Mouse (Mus musculus) C2C12 (cell line): ENCODE data around the gene Mvd. TPM values are rescaled to one million over a fixed set of nuclear protein-coding genes. Genes with fewer than 3 reads are reported as not detected.

Experiments used
- H3K27me3 ChIP-seq: one replicate; pipeline ENCODE4 v1.6.1; 2011; ENCODE audit not compliant: control insufficient read depth, insufficient read depth, insufficient read length
- H3K36me3 ChIP-seq: one replicate; pipeline ENCODE4 v1.6.1; 2011; ENCODE audit not compliant: control insufficient read depth, insufficient read depth
- H3K4me3 ChIP-seq: one replicate; pipeline ENCODE4 v1.5.1; 2011; ENCODE audit warnings: mild to moderate bottlenecking, control low read depth; ENCODE audit not compliant: poor library complexity, insufficient read depth, severe bottlenecking
- H3K79me2 ChIP-seq: one replicate; pipeline ENCODE4 v1.6.1; 2011; ENCODE audit not compliant: control insufficient read depth, insufficient read depth
- H3K79me3 ChIP-seq: one replicate; pipeline ENCODE4 v1.6.1; 2011; ENCODE audit warnings: low read depth, control low read depth
- H3ac ChIP-seq: one replicate; pipeline ENCODE3; 2011; ENCODE audit warnings: low read depth; ENCODE audit not compliant: control insufficient read depth, insufficient read length
- CEBPB ChIP-seq: IDR thresholded peaks from one replicate; pipeline ENCODE4 v1.6.1; 2011; ENCODE audit warnings: low read depth, mild to moderate bottlenecking, control low read depth, moderate library complexity
- CTCF ChIP-seq: IDR thresholded peaks from one replicate; pipeline ENCODE4 v1.5.1; 2011; ENCODE audit not compliant: control insufficient read depth, insufficient read depth, insufficient read length
- FOSL1 ChIP-seq: IDR thresholded peaks from one replicate; pipeline ENCODE4 v1.8.0; 2011; ENCODE audit warnings: mild to moderate bottlenecking, low read length; ENCODE audit not compliant: poor library complexity, insufficient read depth, severe bottlenecking
- MAX ChIP-seq: IDR thresholded peaks from one replicate; pipeline ENCODE4 v1.6.1; 2011; ENCODE audit warnings: mild to moderate bottlenecking, control low read depth
- MYOD1 ChIP-seq: IDR thresholded peaks from one replicate; pipeline ENCODE4 v1.6.1; 2011; ENCODE audit warnings: low read depth; ENCODE audit not compliant: control insufficient read depth, insufficient read length
- MYOG ChIP-seq: IDR thresholded peaks from one replicate; pipeline ENCODE4 v1.6.1; 2011; ENCODE audit not compliant: control insufficient read depth, insufficient read length; ENCODE audit errors: extremely low read depth
- USF1 ChIP-seq: IDR thresholded peaks from one replicate; pipeline ENCODE4 v1.6.1; 2011; ENCODE audit warnings: low read depth, mild to moderate bottlenecking, control low read depth, moderate library complexity
- polyA plus RNA-seq: library from polyadenylated mRNA; unstranded; fragments of >200 nt; fragmentation: generic; extraction: Trizol; gene quantifications from one replicate; pipeline ENCODE4 v1.2.1, GENCODE M21; 2012; ENCODE audit warnings: missing spikeins

The Mvd gene
- polyA plus RNA-seq, 1 experiment = 38.3 TPM

DNA sequence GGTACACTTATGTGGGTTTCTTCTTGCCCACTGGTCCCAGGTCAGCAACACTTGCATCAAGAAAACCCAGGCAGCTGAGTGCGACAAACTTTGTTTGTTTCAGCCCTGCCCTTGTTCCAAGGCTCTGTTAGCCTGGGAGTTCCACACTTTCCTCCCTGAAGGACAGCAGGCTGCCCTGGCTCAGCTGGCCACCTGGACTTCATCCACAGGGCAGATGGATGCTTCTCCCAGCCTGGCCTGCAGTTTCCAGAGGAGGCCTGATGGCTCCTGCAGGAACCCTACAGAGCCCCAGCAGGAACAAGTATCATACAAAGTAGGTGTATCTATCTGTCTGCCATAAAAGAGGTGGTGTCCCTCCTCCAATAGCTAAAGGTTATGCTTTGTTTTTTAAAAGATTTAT, 1.9 kb downstream of the Mvd start:
- H3K79me3 ChIP-seq = no peaks in the 10 kb centered on the region
- H3K79me2 ChIP-seq = no peaks in the 10 kb centered on the region
- no peaks in the 10 kb centered on the region for H3K27me3 ChIP-seq
- no peak overlapping the region for H3K4me3 ChIP-seq
- TF ChIP-seq MYOD1 = no peak
- no peak for TF ChIP-seq USF1
- TF ChIP-seq FOSL1 = no peak
- TF ChIP-seq MYOG = no peak
- TF ChIP-seq CTCF = no peak
- no peak for TF ChIP-seq MAX
- no peak for TF ChIP-seq CEBPB
- H3ac ChIP-seq = no peak overlapping the region
- no peaks in the 10 kb centered on the region for H3K36me3 ChIP-seq

GRCm38 (mm10) chr8:122439336-122439735, 3.9 kb downstream of the Mvd start:
- Histone ChIP-seq H3K27me3 (no peaks in the 10 kb centered on the region), H3K79me3 (no peaks in the 10 kb centered on the region), H3K36me3 (no peaks in the 10 kb centered on the region), H3K4me3 (no peak overlapping the region), H3K79me2 (no peaks in the 10 kb centered on the region), H3ac (no peak overlapping the region)
- TF ChIP-seq MYOG = no peak
- TF ChIP-seq CEBPB = no peak
- no peak for TF ChIP-seq CTCF
- TF ChIP-seq MYOD1 = no peak
- no peak for TF ChIP-seq FOSL1
- TF ChIP-seq MAX = no peak
- TF ChIP-seq USF1 = no peak

DNA sequence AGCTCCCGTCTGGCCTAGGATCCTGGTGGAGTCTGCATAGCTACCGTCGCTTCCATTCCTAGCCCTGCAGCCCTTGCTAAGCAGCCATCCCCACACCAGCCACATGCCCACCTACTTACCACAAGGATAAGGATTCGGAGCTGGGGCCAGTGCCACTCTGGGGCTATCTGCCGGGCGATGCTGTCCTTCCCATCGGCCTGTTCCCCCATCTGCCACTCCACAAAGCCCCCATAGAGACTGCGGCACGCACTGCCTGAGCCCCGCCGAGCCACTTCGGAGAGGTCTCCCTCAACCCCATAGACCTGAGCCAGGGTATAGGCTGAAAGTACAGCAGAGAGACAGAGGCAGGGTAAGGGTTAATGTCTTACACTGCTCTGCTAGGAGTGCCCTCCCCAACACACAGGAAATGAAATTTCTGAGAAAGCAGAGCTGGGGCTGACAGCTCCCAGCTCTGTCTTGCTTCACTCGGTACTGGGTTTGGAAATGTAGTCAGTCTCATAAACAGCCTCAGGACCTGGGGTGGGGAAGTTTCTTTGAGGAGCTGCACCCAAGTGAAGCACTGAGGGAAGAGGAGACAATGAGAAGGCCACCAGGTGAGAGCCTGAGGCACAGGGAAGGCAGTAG, 5.4 kb downstream of the Mvd start:
- no peak overlapping the region for H3K4me3 ChIP-seq
- no peaks in the 10 kb centered on the region for H3K79me2 ChIP-seq
- no peak overlapping the region for H3ac ChIP-seq
- no peaks in the 10 kb centered on the region for H3K79me3 ChIP-seq
- no peaks in the 10 kb centered on the region for H3K36me3 ChIP-seq
- TF ChIP-seq MYOD1 (no peak), MAX (no peak), CTCF (no peak), USF1 (no peak), CEBPB (no peak), FOSL1 (no peak), MYOG (no peak)
- H3K27me3 ChIP-seq = no peaks in the 10 kb centered on the region

GRCm38 (mm10) chr8:122436586-122437125, 6.6 kb downstream of the Mvd start:
- Histone ChIP-seq H3ac (no peak overlapping the region), H3K79me3 (no peaks in the 10 kb centered on the region), H3K4me3 (no peak overlapping the region), H3K79me2 (no peaks in the 10 kb centered on the region), H3K27me3 (no peaks in the 10 kb centered on the region), H3K36me3 (no peaks in the 10 kb centered on the region)
- TF ChIP-seq MYOG (no peak), MYOD1 (no peak), USF1 (no peak), CTCF (no peak), CEBPB (no peak), MAX (no peak)

GRCm38 (mm10) chr8:122436146-122436545, 7.1 kb downstream of the Mvd start:
- TF ChIP-seq CTCF (no peak), USF1 (no peak), MYOD1 (no peak), FOSL1 (no peak), CEBPB (no peak), MAX (no peak), MYOG (no peak)
- Histone ChIP-seq H3K36me3 (no peaks in the 10 kb centered on the region), H3K27me3 (no peaks in the 10 kb centered on the region), H3ac (no peak overlapping the region), H3K79me3 (no peaks in the 10 kb centered on the region), H3K4me3 (no peak overlapping the region), H3K79me2 (no peaks in the 10 kb centered on the region)

- Histone ChIP-seq H3K4me3 (no peak overlapping the region), H3K79me3 (no peaks in the 10 kb centered on the region), H3K79me2 (no peaks in the 10 kb centered on the region), H3K36me3 (no peaks in the 10 kb centered on the region), H3K27me3 (no peaks in the 10 kb centered on the region), H3ac (no peak overlapping the region)
- no peak for TF ChIP-seq USF1
- TF ChIP-seq MAX = no peak
- no peak for TF ChIP-seq MYOG
- TF ChIP-seq CTCF = no peak
- no peak for TF ChIP-seq CEBPB
- no peak for TF ChIP-seq FOSL1
- TF ChIP-seq MYOD1 = no peak
These were observed 7.8 kb downstream of the Mvd start for GRCm38 (mm10) chr8:122435375-122435774.
